In the genomic region with DNA sequence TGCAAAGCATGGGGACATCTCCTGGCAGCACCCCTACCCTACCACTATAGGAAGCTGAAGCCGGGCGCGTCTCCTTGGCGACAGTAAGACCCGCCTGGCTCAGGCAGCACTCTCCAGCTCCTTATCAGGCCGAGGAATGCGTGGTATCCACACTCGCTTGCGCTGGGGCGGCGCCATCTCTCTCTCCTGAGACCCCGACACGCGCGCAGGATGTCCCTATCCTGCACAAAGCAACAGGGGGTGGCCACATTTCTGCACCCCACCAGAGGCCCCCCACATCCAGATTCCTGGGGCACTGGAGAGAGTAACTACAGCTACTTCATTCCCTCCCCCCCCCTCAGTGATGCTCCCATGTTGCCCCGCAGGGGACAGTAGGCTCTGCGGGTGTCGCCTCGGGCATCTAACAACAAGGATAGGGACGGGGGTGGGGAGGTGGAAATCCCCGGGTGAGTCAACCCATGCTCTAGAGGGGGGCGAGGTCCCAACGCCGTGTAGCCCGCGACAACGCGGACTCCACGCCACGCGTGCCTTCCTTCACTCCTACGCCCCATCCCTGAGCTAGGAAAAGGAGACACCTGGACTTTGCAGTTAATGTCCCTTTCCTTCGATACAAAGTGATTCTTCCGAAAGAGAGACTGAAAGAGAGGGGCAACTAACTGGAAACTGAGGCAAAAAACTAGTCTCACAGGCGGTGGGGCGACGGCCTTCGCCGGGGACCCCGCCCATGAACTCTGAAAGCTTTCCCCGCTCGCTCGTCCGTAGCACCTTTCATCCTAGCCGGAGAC, we compare ENCODE assay signal across 8 mouse cellular contexts. TPM values are rescaled to one million over a fixed set of nuclear protein-coding genes. Genes with fewer than 3 reads are reported as not detected.
A peak's percentile ranks its signal among the peaks of the same experiment; 100 is the strongest.
DNase-seq lines count a peak whose midpoint lies in the region; ATAC-seq and TF ChIP-seq lines count a peak whose summit lies in the region.

No protein-coding gene starts in this region.

- no peak overlapping the region for H3K27ac ChIP-seq in forebrain, postnatal 0 days (ENCODE audit: low read depth, low read length)
- H3K27ac ChIP-seq in lung, embryonic 15.5 days: peak overlapping the region; percentile 98

- no peak for TF ChIP-seq CTCF in forebrain, postnatal 0 days (IDR thresholded peaks at IDR 0.05; ENCODE audit: low read depth)

- no peaks in the 10 kb centered on the region for H3K36me3 ChIP-seq in forebrain, postnatal 0 days (ENCODE audit: insufficient read depth)
- 0 out of 2 replicates have a peak, but pooled peaks cover 4% of the 10 kb centered on the region for H3K36me3 ChIP-seq in lung, embryonic 15.5 days

- ATAC-seq in forebrain, postnatal 0 days: peak; percentile 71
- ATAC-seq in inflammation-experienced regulatory T-cells, adult 6 months: peak; percentile 53
- ATAC-seq in lung, embryonic 15.5 days (ENCODE audit: borderline replicate concordance, extremely low read depth, low FRiP score, low TSS enrichment): peak; percentile 39

- peak overlapping the region; percentile 100 for H3K4me2 ChIP-seq in forebrain, postnatal 0 days (ENCODE audit: low read depth)
- H3K4me2 ChIP-seq in lung, embryonic 15.5 days: peak overlapping the region; percentile 79

- no peaks in the 10 kb centered on the region for H3K9me3 ChIP-seq in forebrain, postnatal 0 days (ENCODE audit: low read length)
- H3K9me3 ChIP-seq in lung, embryonic 15.5 days: no peaks in the 10 kb centered on the region

- 1% methylated on average over 44 of the region's 45 CpGs for WGBS in forebrain, postnatal 0 days
- WGBS in lung, embryonic 15.5 days: under 1% methylated on average over 45 of the region's 45 CpGs

- H3K4me3 ChIP-seq in forebrain, postnatal 0 days (ENCODE audit: low read depth, low read length): peak overlapping the region; percentile 65
- peak overlapping the region; percentile 90 for H3K4me3 ChIP-seq in lung, embryonic 15.5 days

- peak; percentile 36 for DNase-seq in ovary, adult 18-20 months (ENCODE audit: low spot score)
- DNase-seq in ovary, postnatal 14 days (ENCODE audit: low spot score): no peak
- DNase-seq in adrenal gland, postnatal 25 days: peak; percentile 59
- peak; percentile 64 for DNase-seq in forebrain, postnatal 0 days
- DNase-seq in retina, embryonic 14.5 days (ENCODE audit: low spot score): peak; percentile 67
- no peak for DNase-seq in layer of hippocampus, adult 9-10 months (ENCODE audit: low spot score)

- 0 out of 2 replicates have a peak, but pooled peaks cover 10% of the 10 kb centered on the region for H3K4me1 ChIP-seq in forebrain, postnatal 0 days (ENCODE audit: insufficient read depth)
- H3K4me1 ChIP-seq in lung, embryonic 15.5 days: peaks cover 65% of the 10 kb centered on the region

- no peaks in the 10 kb centered on the region for H3K27me3 ChIP-seq in forebrain, postnatal 0 days (ENCODE audit: insufficient read depth, low read length)
- no peaks in the 10 kb centered on the region for H3K27me3 ChIP-seq in lung, embryonic 15.5 days

- peak overlapping the region; percentile 70 for H3K9ac ChIP-seq in forebrain, postnatal 0 days
- peak overlapping the region; percentile 97 for H3K9ac ChIP-seq in lung, embryonic 15.5 days

RNA-seq across cellular contexts. Expression of a gene that starts 1.0 kb away (rescaled TPM):
- 16.2 and 16.9 TPM in 2 replicates for total RNA-seq in adrenal gland, postnatal 25 days (2021)
- 3.7 and 4.0 TPM in 2 replicates for total RNA-seq in forebrain, postnatal 0 days (2014; rRNA removed)
- polyA plus RNA-seq in forebrain, postnatal 0 days (2015; fragmentation: Nextera tagmentation; extraction: Ambion mirVana): 5.1 and 5.7 TPM in 2 replicates
- polyA plus RNA-seq in inflammation-experienced regulatory T-cells, adult 6 months (2017; shearing (Covaris generic)): 1 to 10 TPM; 5.1 to 6.4 (median 5.9) TPM
- polyA plus RNA-seq in lung, embryonic 15.5 days (2015; fragmentation: Nextera tagmentation; extraction: Ambion mirVana): 63.4 and 65.2 TPM in 2 replicates

RNA-seq across cellular contexts. Expression of a gene that starts 15.9 kb away (rescaled TPM):
- total RNA-seq in adrenal gland, postnatal 25 days (2021): 61.3 and 68.1 TPM in 2 replicates
- total RNA-seq in forebrain, postnatal 0 days (2014; rRNA removed): 83.1 and 101 TPM in 2 replicates
- polyA plus RNA-seq in forebrain, postnatal 0 days (2015; fragmentation: Nextera tagmentation; extraction: Ambion mirVana): 36.2 and 39.9 TPM in 2 replicates
- polyA plus RNA-seq in inflammation-experienced regulatory T-cells, adult 6 months (2017; shearing (Covaris generic)): 10 to 100 TPM; 41.0 to 78.9 (median 43.9) TPM
- polyA plus RNA-seq in lung, embryonic 15.5 days (2015; fragmentation: Nextera tagmentation; extraction: Ambion mirVana): 101 and 104 TPM in 2 replicates

RNA-seq across cellular contexts. Expression of a gene that starts 26.9 kb away (rescaled TPM):
- 113 and 122 TPM in 2 replicates for total RNA-seq in adrenal gland, postnatal 25 days (2021)
- 59.9 and 77.8 TPM in 2 replicates for total RNA-seq in forebrain, postnatal 0 days (2014; rRNA removed)
- 101 and 111 TPM in 2 replicates for polyA plus RNA-seq in forebrain, postnatal 0 days (2015; fragmentation: Nextera tagmentation; extraction: Ambion mirVana)
- polyA plus RNA-seq in inflammation-experienced regulatory T-cells, adult 6 months (2017; shearing (Covaris generic)): 100 to 1,000 TPM in 2 of 3 experiments, 10 to 100 TPM in 1; 95.6 to 122 (median 112) TPM
- polyA plus RNA-seq in lung, embryonic 15.5 days (2015; fragmentation: Nextera tagmentation; extraction: Ambion mirVana): 157 and 160 TPM in 2 replicates

RNA-seq across cellular contexts. Expression of a gene that starts 40.2 kb away (rescaled TPM):
- total RNA-seq in adrenal gland, postnatal 25 days (2021): 6.5 and 8.9 TPM in 2 replicates
- total RNA-seq in forebrain, postnatal 0 days (2014; rRNA removed): 3.2 and 3.7 TPM in 2 replicates
- 3.1 and 3.6 TPM in 2 replicates for polyA plus RNA-seq in forebrain, postnatal 0 days (2015; fragmentation: Nextera tagmentation; extraction: Ambion mirVana)
- polyA plus RNA-seq in inflammation-experienced regulatory T-cells, adult 6 months (2017; shearing (Covaris generic)): 10 to 100 TPM; 50.8 to 92.7 (median 68.9) TPM
- 55.1 and 57.5 TPM in 2 replicates for polyA plus RNA-seq in lung, embryonic 15.5 days (2015; fragmentation: Nextera tagmentation; extraction: Ambion mirVana)

RNA-seq across cellular contexts. Expression of a gene that starts 53.5 kb away (rescaled TPM):
- 1.6 and 1.9 TPM in 2 replicates for total RNA-seq in adrenal gland, postnatal 25 days (2021)
- not detected in 2 replicates for total RNA-seq in forebrain, postnatal 0 days (2014; rRNA removed)
- polyA plus RNA-seq in forebrain, postnatal 0 days (2015; fragmentation: Nextera tagmentation; extraction: Ambion mirVana): not detected in 2 replicates
- 1 to 10 TPM; 1.6 to 6.3 (median 3.1) TPM for polyA plus RNA-seq in inflammation-experienced regulatory T-cells, adult 6 months (2017; shearing (Covaris generic))
- 2.4 and 2.9 TPM in 2 replicates for polyA plus RNA-seq in lung, embryonic 15.5 days (2015; fragmentation: Nextera tagmentation; extraction: Ambion mirVana)

Comparison
In these comparisons a context has a peak if more than half of its experiments do, and no peak if none do; other contexts are left out.
1. DNase-seq: peak in ovary, adult 18-20 months (single experiment), adrenal gland, postnatal 25 days (single experiment), forebrain, postnatal 0 days (single experiment) and retina, embryonic 14.5 days (single experiment); none in ovary, postnatal 14 days (single experiment) and layer of hippocampus, adult 9-10 months (single experiment).
2. Peak in every context shown above with its lines, with median percentiles within 50 percentile points of each other: ATAC-seq.